Mouse (Mus musculus): Measurements from ENCODE around the gene Xpc. TPM values are rescaled to one million over a fixed set of nuclear protein-coding genes. Genes with fewer than 3 reads are reported as not detected.
"Not testable (repeated sequence)": the region's sequence is repeated elsewhere in the genome, so short reads cannot be mapped to it uniquely, and the experiment has no call there.

Gene Xpc
- polyA plus RNA-seq, 1 experiment from 2014 or later = 26.4 TPM

DNA sequence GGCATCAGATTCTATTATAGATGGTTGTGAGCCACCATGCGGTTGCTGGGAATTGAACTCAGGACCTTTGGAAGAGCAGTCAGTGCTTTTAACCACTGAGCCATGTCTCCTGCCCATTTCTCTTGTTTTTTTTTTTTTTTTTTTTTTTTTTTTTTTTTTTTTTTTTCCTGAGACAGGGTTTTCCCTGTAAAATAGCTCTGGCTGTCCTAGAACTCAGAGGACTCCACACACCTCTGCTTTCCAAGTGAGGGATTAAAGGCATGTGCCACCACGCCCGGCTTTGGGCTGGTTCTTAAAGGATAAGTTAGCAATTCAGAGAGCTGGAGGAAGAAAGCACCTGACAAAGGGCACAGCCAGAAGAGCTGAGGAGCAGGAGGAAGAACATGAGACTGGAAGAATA lies 44.3 kb downstream of the Xpc start:
- ATAC-seq (ENCODE audit: insufficient number of reproducible peaks, insufficient read depth, low FRiP score, low TSS enrichment, low read depth); H3K4me3 ChIP-seq (replicated peaks); H3K9me3 ChIP-seq; H3K9ac ChIP-seq (replicated peaks); H3K27ac ChIP-seq; H3K27me3 ChIP-seq: not testable (repeated sequence)
- Histone ChIP-seq H3K36me3 (peaks cover 27% of the 10 kb centered on the region), H3K4me2 (peak overlapping the region; percentile 60; the same call in 1 of the 2 replicates), H3K4me1 (replicated peaks) (peaks cover 23% of the 10 kb centered on the region)
- 95% methylated on average over 3 of the region's 3 CpGs for WGBS

GRCm38 (mm10) chr6:91470712-91471111 lies 45.0 kb downstream of the Xpc start:
- WGBS = 71% methylated on average over 2 of the region's 2 CpGs
- Histone ChIP-seq H3K27me3 (no peaks in the 10 kb centered on the region), H3K4me1 (replicated peaks) (peaks cover 23% of the 10 kb centered on the region), H3K9me3 (no peaks in the 10 kb centered on the region), H3K4me2 (no peak overlapping the region), H3K36me3 (peaks cover 30% of the 10 kb centered on the region), H3K9ac (replicated peaks) (no peak overlapping the region), H3K27ac (no peak overlapping the region), H3K4me3 (replicated peaks) (no peak overlapping the region)
- ATAC-seq (ENCODE audit: insufficient number of reproducible peaks, insufficient read depth, low FRiP score, low TSS enrichment, low read depth) = no peak

GRCm38 (mm10) chr6:91467106-91467505 lies 48.6 kb downstream of the Xpc start:
- WGBS = 85% methylated on average over 1 of the region's 1 CpGs
- Histone ChIP-seq H3K9me3 (no peaks in the 10 kb centered on the region), H3K27me3 (no peaks in the 10 kb centered on the region), H3K4me3 (replicated peaks) (no peak overlapping the region), H3K27ac (no peak overlapping the region), H3K9ac (replicated peaks) (no peak overlapping the region), H3K4me1 (replicated peaks) (peaks cover 6% of the 10 kb centered on the region), H3K4me2 (no peak overlapping the region), H3K36me3 (peaks cover 60% of the 10 kb centered on the region)
- ATAC-seq (ENCODE audit: insufficient number of reproducible peaks, insufficient read depth, low FRiP score, low TSS enrichment, low read depth) = no peak

DNA sequence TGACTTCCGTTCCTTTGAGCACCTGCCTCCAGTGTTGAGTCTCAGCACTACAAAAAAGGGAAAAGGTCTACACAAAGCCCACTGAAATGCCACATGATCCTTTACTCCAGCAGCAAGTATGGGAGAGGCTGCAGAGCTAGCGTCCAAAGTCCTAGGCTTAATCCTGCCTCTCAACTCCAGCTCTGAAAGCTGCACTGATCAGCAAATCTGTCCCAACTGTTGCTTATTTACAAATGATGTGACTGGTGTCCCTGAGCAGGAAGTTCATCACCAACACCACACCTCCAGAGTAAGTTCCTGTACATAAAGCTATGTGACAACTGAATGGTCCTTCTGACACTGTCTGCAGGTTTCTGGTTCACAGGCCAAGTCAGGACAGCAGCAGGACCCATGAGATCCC lies 49.9 kb downstream of the Xpc start:
- Histone ChIP-seq H3K27ac (no peak overlapping the region), H3K4me3 (replicated peaks) (no peak overlapping the region), H3K36me3 (peaks cover 60% of the 10 kb centered on the region), H3K4me1 (replicated peaks) (no peaks in the 10 kb centered on the region), H3K4me2 (no peak overlapping the region), H3K9me3 (no peaks in the 10 kb centered on the region), H3K27me3 (no peaks in the 10 kb centered on the region), H3K9ac (replicated peaks) (no peak overlapping the region)
- no peak for ATAC-seq (ENCODE audit: insufficient number of reproducible peaks, insufficient read depth, low FRiP score, low TSS enrichment, low read depth)
- 93% methylated on average over 2 of the region's 2 CpGs for WGBS

DNA sequence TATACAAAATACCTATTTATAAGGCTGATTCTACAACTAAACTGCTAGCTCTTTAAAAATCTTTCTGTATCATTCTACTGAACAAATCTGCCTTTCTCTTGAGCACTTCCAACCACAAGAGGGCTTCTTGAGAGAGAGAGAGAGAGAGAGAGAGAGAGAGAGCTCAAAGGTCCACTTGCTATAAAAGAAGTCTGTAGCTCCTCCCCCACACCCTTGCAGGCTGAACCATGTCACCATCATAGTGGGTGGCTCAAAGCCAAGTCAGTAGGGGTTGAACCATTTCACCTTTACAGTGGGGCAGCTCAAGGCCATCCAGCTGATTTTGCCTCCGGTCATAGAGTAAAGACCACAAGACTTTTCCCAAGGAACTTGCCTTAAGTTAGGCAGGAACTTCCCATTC lies 56.2 kb downstream of the Xpc start:
- Histone ChIP-seq H3K4me3 (replicated peaks) (no peak overlapping the region), H3K27ac (no peak overlapping the region), H3K4me1 (replicated peaks) (no peaks in the 10 kb centered on the region), H3K4me2 (no peak overlapping the region), H3K9me3 (no peaks in the 10 kb centered on the region), H3K36me3 (peaks cover 18% of the 10 kb centered on the region), H3K9ac (replicated peaks) (no peak overlapping the region), H3K27me3 (no peaks in the 10 kb centered on the region)
- no peak for ATAC-seq (ENCODE audit: insufficient number of reproducible peaks, insufficient read depth, low FRiP score, low TSS enrichment, low read depth)
- 86% methylated on average over 1 of the region's 1 CpGs for WGBS

GRCm38 (mm10) chr6:91454546-91454945 lies 61.1 kb downstream of the Xpc start:
- H3K27ac ChIP-seq = no peak overlapping the region
- no peaks in the 10 kb centered on the region for H3K4me1 ChIP-seq (replicated peaks)
- no peak overlapping the region for H3K4me2 ChIP-seq
- no peaks in the 10 kb centered on the region for H3K27me3 ChIP-seq
- no peaks in the 10 kb centered on the region for H3K9me3 ChIP-seq
- no peak overlapping the region for H3K4me3 ChIP-seq (replicated peaks)
- no peaks in the 10 kb centered on the region for H3K36me3 ChIP-seq
- no peak overlapping the region for H3K9ac ChIP-seq (replicated peaks)
- WGBS = 37% methylated on average over 5 of the region's 5 CpGs
- no peak for ATAC-seq (ENCODE audit: insufficient number of reproducible peaks, insufficient read depth, low FRiP score, low TSS enrichment, low read depth)

DNA sequence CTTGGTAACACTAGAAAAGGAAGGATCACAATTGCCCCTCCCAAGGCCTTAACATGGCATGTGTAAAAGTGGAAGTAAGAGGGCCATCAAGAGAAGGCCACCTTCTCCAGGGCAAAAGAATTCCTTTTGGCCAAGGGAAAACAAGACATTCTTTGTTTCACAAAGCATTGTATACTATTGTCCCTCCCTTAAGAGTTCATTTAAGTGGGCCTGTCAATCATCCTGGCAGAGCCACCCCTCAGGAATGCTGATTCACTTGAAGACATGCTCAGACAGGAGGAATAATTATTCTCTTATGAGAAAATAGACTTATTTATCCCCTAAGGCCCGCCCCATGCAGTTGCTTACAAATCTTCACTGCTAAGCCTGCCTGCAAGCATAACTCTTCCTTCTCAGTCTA lies 63.6 kb downstream of the Xpc start:
- H3K4me3 ChIP-seq (replicated peaks) = no peak overlapping the region
- H3K27ac ChIP-seq = no peak overlapping the region
- H3K4me1 ChIP-seq (replicated peaks) = no peaks in the 10 kb centered on the region
- ATAC-seq (ENCODE audit: insufficient number of reproducible peaks, insufficient read depth, low FRiP score, low TSS enrichment, low read depth) = no peak
- H3K27me3 ChIP-seq = peaks cover 6% of the 10 kb centered on the region; the same call in 1 of the 2 replicates
- 57% methylated on average over 1 of the region's 1 CpGs for WGBS
- no peak overlapping the region for H3K9ac ChIP-seq (replicated peaks)
- H3K9me3 ChIP-seq = no peaks in the 10 kb centered on the region
- no peak overlapping the region for H3K4me2 ChIP-seq
- no peaks in the 10 kb centered on the region for H3K36me3 ChIP-seq

DNA sequence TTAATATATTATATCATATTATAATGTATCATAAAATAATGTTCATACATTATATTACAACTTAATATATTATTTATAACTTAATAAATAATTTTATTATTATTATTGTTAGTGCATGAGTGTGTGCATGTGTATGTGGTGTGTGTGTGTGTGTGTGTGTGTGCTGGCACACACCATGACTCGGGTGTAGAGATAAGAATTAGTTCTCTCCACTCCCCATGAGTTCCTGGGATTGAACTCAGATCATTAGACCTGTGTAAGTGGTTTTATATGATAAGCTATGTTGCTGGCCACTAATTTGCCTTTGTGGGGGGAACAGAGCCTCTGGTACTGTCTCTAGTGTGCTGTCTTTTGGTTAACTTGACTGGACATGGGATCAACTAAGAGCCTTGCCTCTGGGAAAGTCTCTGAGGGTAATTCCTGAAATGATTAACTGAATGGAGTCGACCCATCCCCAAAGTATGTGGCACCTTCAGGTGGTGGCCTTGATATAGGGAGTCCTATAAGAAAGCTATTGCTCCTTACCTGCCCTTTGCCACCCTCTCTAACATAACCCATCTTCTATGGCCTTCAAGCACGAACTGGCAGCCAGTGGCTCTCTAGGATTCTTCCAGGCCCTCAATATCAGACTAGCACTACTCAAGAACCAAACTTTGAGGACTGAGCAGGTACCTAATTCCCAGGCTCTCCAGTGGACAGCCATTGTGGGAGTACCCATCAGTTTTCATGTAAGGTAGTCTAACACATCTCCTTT lies 66.0 kb downstream of the Xpc start:
- no peak overlapping the region for H3K4me2 ChIP-seq
- H3K4me1 ChIP-seq (replicated peaks) = no peaks in the 10 kb centered on the region
- no peak overlapping the region for H3K4me3 ChIP-seq (replicated peaks)
- peaks cover 6% of the 10 kb centered on the region; the same call in 1 of the 2 replicates for H3K27me3 ChIP-seq
- H3K9ac ChIP-seq (replicated peaks) = no peak overlapping the region
- WGBS = 55% methylated on average over 3 of the region's 3 CpGs
- no peaks in the 10 kb centered on the region for H3K9me3 ChIP-seq
- no peak overlapping the region for H3K27ac ChIP-seq
- H3K36me3 ChIP-seq = no peaks in the 10 kb centered on the region
- no peak for ATAC-seq (ENCODE audit: insufficient number of reproducible peaks, insufficient read depth, low FRiP score, low TSS enrichment, low read depth)

DNA sequence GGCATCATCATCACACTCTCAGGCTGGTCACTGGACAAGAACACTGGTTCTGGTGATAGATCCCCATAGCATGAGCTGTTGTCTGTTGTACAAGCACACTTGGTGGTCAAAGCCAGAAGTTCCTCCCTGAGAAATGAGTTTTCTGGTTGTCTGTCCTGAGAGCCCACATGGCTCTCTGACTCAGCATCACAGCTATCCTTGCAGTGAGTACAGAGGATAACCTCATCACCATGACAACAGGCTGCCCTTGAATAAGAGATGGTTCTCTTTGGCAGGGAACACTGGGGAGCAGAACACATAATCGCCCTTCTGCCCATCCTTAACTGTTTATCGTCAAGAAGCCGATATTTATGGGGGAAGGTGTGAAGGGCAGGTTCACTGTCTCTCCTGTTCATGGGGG lies 70.4 kb downstream of the Xpc start:
- peaks cover 6% of the 10 kb centered on the region; the same call in 1 of the 2 replicates for H3K27me3 ChIP-seq
- no peak overlapping the region for H3K27ac ChIP-seq
- 77% methylated on average over 3 of the region's 3 CpGs for WGBS
- H3K4me2 ChIP-seq = no peak overlapping the region
- H3K4me3 ChIP-seq (replicated peaks) = no peak overlapping the region
- no peaks in the 10 kb centered on the region for H3K36me3 ChIP-seq
- H3K9me3 ChIP-seq = no peaks in the 10 kb centered on the region
- no peak for ATAC-seq (ENCODE audit: insufficient number of reproducible peaks, insufficient read depth, low FRiP score, low TSS enrichment, low read depth)
- H3K4me1 ChIP-seq (replicated peaks) = peaks cover 5% of the 10 kb centered on the region; the same call in 1 of the 2 replicates
- no peak overlapping the region for H3K9ac ChIP-seq (replicated peaks)

GRCm38 (mm10) chr6:91441145-91441662 lies 74.5 kb downstream of the Xpc start:
- H3K4me2 ChIP-seq = peak overlapping the region; percentile 90
- H3K36me3 ChIP-seq = no peaks in the 10 kb centered on the region
- H3K4me1 ChIP-seq (replicated peaks) = peaks cover 5% of the 10 kb centered on the region; the same call in 1 of the 2 replicates
- peak overlapping the region; percentile 58 for H3K4me3 ChIP-seq (replicated peaks)
- H3K27me3 ChIP-seq = peaks cover 11% of the 10 kb centered on the region; the same call in 1 of the 2 replicates
- H3K9ac ChIP-seq (replicated peaks) = peak overlapping the region; percentile 67
- peak overlapping the region; percentile 24; the same call in 1 of the 2 replicates for H3K27ac ChIP-seq
- WGBS = 4% methylated on average over 19 of the region's 19 CpGs
- H3K9me3 ChIP-seq = no peaks in the 10 kb centered on the region
- ATAC-seq (ENCODE audit: insufficient number of reproducible peaks, insufficient read depth, low FRiP score, low TSS enrichment, low read depth) = peak; percentile 33; the same call in 1 of the 2 replicates

- Histone ChIP-seq H3K27me3 (peaks cover 13% of the 10 kb centered on the region; the same call in 1 of the 2 replicates), H3K9me3 (no peaks in the 10 kb centered on the region)
- 1% methylated on average over 30 of the region's 30 CpGs for WGBS
Observed at GRCm38 (mm10) chr6:91440474-91441144, 75.1 kb downstream of the Xpc start.

More at GRCm38 (mm10) chr6:91440474-91441144, 75.1 kb downstream of the Xpc start:
- Histone ChIP-seq H3K4me3 (replicated peaks) (peak overlapping the region; percentile 58), H3K36me3 (no peaks in the 10 kb centered on the region), H3K4me2 (peak overlapping the region; percentile 90), H3K9ac (replicated peaks) (peak overlapping the region; percentile 67), H3K27ac (peak overlapping the region; percentile 24), H3K4me1 (replicated peaks) (peaks cover 5% of the 10 kb centered on the region; the same call in 1 of the 2 replicates)
- peak; percentile 89 for ATAC-seq (ENCODE audit: insufficient number of reproducible peaks, insufficient read depth, low FRiP score, low TSS enrichment, low read depth)
